ENCODE assay signal across 18 mouse cellular contexts in genomic region chr5:121870832-121871231, GRCm38 (mm10). TPM values are rescaled to one million over a fixed set of nuclear protein-coding genes. Genes with fewer than 3 reads are reported as not detected.
DNase-seq lines count a peak whose midpoint lies in the region; TF ChIP-seq lines count a peak whose summit lies in the region.
"Had no signal": no experiment of that assay in that cellular context is flagged by ENCODE, and none has a peak within 500 bp of the region (broad histone marks: within the 10 kb centered on the region; RNA-seq: fewer than 3 reads in every experiment).

No protein-coding gene starts in this region.

- TF ChIP-seq CTCF in gastrocnemius, adult 2 months (IDR thresholded peaks at IDR 0.05) = no peak

- peak overlapping the region; percentile 62 for H3K27ac ChIP-seq in gastrocnemius, adult 2 months
- H3K27ac ChIP-seq: forebrain, embryonic 13.5 days; hindbrain, embryonic 10.5 days; hindbrain, postnatal 0 days; limb, embryonic 10.5 days; midbrain, embryonic 15.5 days; neural tube, embryonic 12.5 days had no signal

- no peak for DNase-seq in gastrocnemius, adult 2 months
- DNase-seq in gastrocnemius, postnatal 25 days = no peak
- DNase-seq in kidney, postnatal 14 days = peak; percentile 21
- no peak for DNase-seq in kidney, postnatal 4 days
- DNase-seq in lung, postnatal 36 days = peak; percentile 40
- no peak for DNase-seq in lung, postnatal 4 days
- no peak for DNase-seq in layer of hippocampus, postnatal 14 days (ENCODE audit: low spot score in 2 of 2)
- DNase-seq: cerebellum, adult 9-10 months; heart, postnatal 10 days; right cerebral cortex, postnatal 14 days; spleen, adult 18-20 months; thymus, postnatal 25 days had no signal

- no peak overlapping the region for H3K4me3 ChIP-seq in gastrocnemius, adult 2 months
- H3K4me3 ChIP-seq: forebrain, embryonic 13.5 days; hindbrain, embryonic 10.5 days; limb, embryonic 10.5 days; midbrain, embryonic 15.5 days; neural tube, embryonic 12.5 days had no signal

- intact Hi-C loops in gastrocnemius, adult 2 months (cut with DNase I) = loop anchor here (5.0 kb wide), 1 partner anchor 126 kb away; no protein-coding TSS in a partner anchor

RNA-seq across cellular contexts. Expression of gene Pheta1, which starts 22.0 kb away (rescaled TPM):
- total RNA-seq in gastrocnemius, adult 2 months (2021) = 1 to 10 TPM; 4.7 to 6.4 TPM
- 1 to 10 TPM; 4.3 to 4.9 TPM for total RNA-seq in gastrocnemius, postnatal 25 days (2021)
- total RNA-seq in layer of hippocampus, postnatal 14 days (2021) = 10 to 100 TPM; 10.3 to 12.4 TPM

RNA-seq across cellular contexts. Expression of gene Sh2b3, which starts 33.4 kb away (rescaled TPM):
- total RNA-seq in gastrocnemius, adult 2 months (2021) = 10 to 100 TPM; 11.9 to 15.4 TPM
- total RNA-seq in gastrocnemius, postnatal 25 days (2021) = 10 to 100 TPM; 12.1 to 14.9 TPM
- total RNA-seq in layer of hippocampus, postnatal 14 days (2021) = 10 to 100 TPM; 18.5 to 18.7 TPM

Comparison
In these comparisons a context has a peak if more than half of its experiments do, and no peak if none do; other contexts are left out.
1. DNase-seq: peak in kidney, postnatal 14 days (single experiment) and lung, postnatal 36 days (single experiment); none in gastrocnemius, adult 2 months (single experiment), gastrocnemius, postnatal 25 days (single experiment), kidney, postnatal 4 days (0 of 2), lung, postnatal 4 days (0 of 2) and layer of hippocampus, postnatal 14 days (0 of 2).